Comparison of ENCODE assay signal across 8 mouse cellular contexts in the genomic region with DNA sequence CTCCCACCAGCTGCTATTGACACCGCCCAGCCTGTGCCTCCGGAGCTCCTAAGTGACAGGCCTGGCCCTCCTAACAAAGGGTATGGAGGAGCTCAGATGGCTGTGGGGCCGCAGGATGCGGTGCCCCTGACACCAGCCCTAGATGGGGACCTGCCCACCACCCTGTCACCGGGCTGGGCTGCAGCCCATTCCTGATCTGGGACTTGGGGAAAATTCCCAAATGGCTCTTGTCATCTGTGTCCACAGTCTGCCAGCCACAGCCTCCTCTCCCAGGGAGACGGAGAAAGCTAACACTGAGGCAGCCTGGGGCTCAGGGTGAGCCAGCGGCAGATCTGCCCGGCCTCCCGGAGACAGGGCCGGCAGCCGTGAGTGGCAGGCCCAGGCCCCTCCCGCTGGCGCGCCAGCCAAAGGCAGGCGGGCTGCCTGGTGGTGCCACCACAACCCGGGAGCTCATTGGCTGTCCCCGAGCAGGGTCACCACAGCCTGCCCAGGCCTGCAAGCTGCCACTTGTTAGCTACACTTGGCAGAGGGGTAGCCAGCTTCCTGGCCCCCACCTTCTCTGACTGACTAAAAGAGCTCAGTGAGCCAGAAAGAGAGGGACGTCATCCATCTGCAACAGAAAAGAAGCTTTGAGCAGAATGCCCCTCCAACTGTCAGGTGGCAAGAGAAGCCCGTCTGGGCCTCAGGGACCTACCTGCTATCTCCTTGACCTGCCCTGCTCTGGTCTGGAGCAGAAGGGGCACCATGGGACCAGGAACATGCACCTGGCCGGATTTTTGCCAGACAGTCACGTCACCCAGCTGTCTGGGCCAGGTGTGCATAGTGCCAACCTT. TPM values are rescaled to one million over a fixed set of nuclear protein-coding genes. Genes with fewer than 3 reads are reported as not detected.
A peak's percentile ranks its signal among the peaks of the same experiment; 100 is the strongest.
DNase-seq lines count a peak whose midpoint lies in the region; ATAC-seq and TF ChIP-seq lines count a peak whose summit lies in the region.

No protein-coding gene starts in this region.

- peak; percentile 88 for ATAC-seq in embryonic facial prominence, embryonic 13.5 days (ENCODE audit: insufficient number of reproducible peaks, insufficient read depth, low FRiP score, low TSS enrichment, low read depth)
- peak; percentile 86 for ATAC-seq in limb, embryonic 14.5 days (ENCODE audit: low FRiP score, low read depth)
- peak; percentile 93 for ATAC-seq in midbrain, embryonic 16.5 days

- H3K4me3 ChIP-seq in embryonic facial prominence, embryonic 13.5 days, result peak overlapping the region; percentile 11
- no peak overlapping the region for H3K4me3 ChIP-seq in limb, embryonic 14.5 days (replicated peaks; ENCODE audit: low read length)
- H3K4me3 ChIP-seq in midbrain, embryonic 16.5 days (ENCODE audit: low read depth, low read length), result no peak overlapping the region

- no peaks in the 10 kb centered on the region for H3K27me3 ChIP-seq in embryonic facial prominence, embryonic 13.5 days
- H3K27me3 ChIP-seq in limb, embryonic 14.5 days (ENCODE audit: control insufficient read depth, insufficient read depth, low read length), result no peaks in the 10 kb centered on the region
- no peaks in the 10 kb centered on the region for H3K27me3 ChIP-seq in midbrain, embryonic 16.5 days (ENCODE audit: control insufficient read depth, insufficient read depth, low read depth, low read length)

- H3K9me3 ChIP-seq in embryonic facial prominence, embryonic 13.5 days, result no peaks in the 10 kb centered on the region
- no peaks in the 10 kb centered on the region for H3K9me3 ChIP-seq in limb, embryonic 14.5 days (ENCODE audit: control insufficient read depth, low read length)
- no peaks in the 10 kb centered on the region for H3K9me3 ChIP-seq in midbrain, embryonic 16.5 days (replicated peaks; ENCODE audit: control insufficient read depth, low read length, poor library complexity, severe bottlenecking)

- 5% methylated on average over 21 of the region's 21 CpGs for WGBS in embryonic facial prominence, embryonic 13.5 days
- 5% methylated on average over 21 of the region's 21 CpGs for WGBS in limb, embryonic 14.5 days
- 5% methylated on average over 21 of the region's 21 CpGs for WGBS in midbrain, embryonic 16.5 days

- peaks cover 79% of the 10 kb centered on the region for H3K4me1 ChIP-seq in embryonic facial prominence, embryonic 13.5 days
- H3K4me1 ChIP-seq in limb, embryonic 14.5 days (ENCODE audit: control insufficient read depth, insufficient read depth, low read length), result peaks cover 53% of the 10 kb centered on the region
- H3K4me1 ChIP-seq in midbrain, embryonic 16.5 days (ENCODE audit: control insufficient read depth, insufficient read depth, low read length), result peaks cover 59% of the 10 kb centered on the region

- peak overlapping the region; percentile 99 for H3K27ac ChIP-seq in embryonic facial prominence, embryonic 13.5 days
- H3K27ac ChIP-seq in limb, embryonic 14.5 days (replicated peaks; ENCODE audit: low read depth, low read length), result peak overlapping the region; percentile 81
- H3K27ac ChIP-seq in midbrain, embryonic 16.5 days (ENCODE audit: low read length), result peak overlapping the region; percentile 97

- peak overlapping the region; percentile 64 for H3K9ac ChIP-seq in embryonic facial prominence, embryonic 13.5 days
- H3K9ac ChIP-seq in limb, embryonic 14.5 days (ENCODE audit: low read depth, low read length, severe bottlenecking), result peak overlapping the region; percentile 46
- H3K9ac ChIP-seq in midbrain, embryonic 16.5 days (ENCODE audit: low read depth, low read length), result peak overlapping the region; percentile 66

- DNase-seq in 3134 (ENCODE audit: extremely low read depth, insufficient read length, low spot score), result peak; percentile 98
- peak; percentile 94 for DNase-seq in adrenal gland, postnatal 25 days
- DNase-seq in heart, adult 8-10 months (ENCODE audit: low spot score), result peak; percentile 61
- peak; percentile 92 for DNase-seq in kidney, adult 9 months
- peak; percentile 84 for DNase-seq in limb, embryonic 14.5 days (ENCODE audit: low spot score)
- peak; percentile 90 to 94 for DNase-seq in spleen, postnatal 4 days (ENCODE audit: low spot score in 2 of 2)

- H3K4me2 ChIP-seq in embryonic facial prominence, embryonic 13.5 days, result peak overlapping the region; percentile 49
- peak overlapping the region; percentile 30 for H3K4me2 ChIP-seq in limb, embryonic 14.5 days (replicated peaks; ENCODE audit: low read depth, low read length, severe bottlenecking)
- peak overlapping the region; percentile 37 for H3K4me2 ChIP-seq in midbrain, embryonic 16.5 days (ENCODE audit: low read length)

- peaks cover 38% of the 10 kb centered on the region for H3K36me3 ChIP-seq in embryonic facial prominence, embryonic 13.5 days
- H3K36me3 ChIP-seq in limb, embryonic 14.5 days (ENCODE audit: control insufficient read depth, insufficient read depth, low read length), result peaks cover 34% of the 10 kb centered on the region
- H3K36me3 ChIP-seq in midbrain, embryonic 16.5 days (ENCODE audit: control insufficient read depth, insufficient read depth, low read length), result peaks cover 7% of the 10 kb centered on the region; the same call in 1 of the 2 replicates

- no peak for TF ChIP-seq POLR2A in limb, embryonic 14.5 days (IDR thresholded peaks at IDR 0.05; ENCODE audit: borderline replicate concordance, extremely low read depth, insufficient read depth, insufficient read length)

RNA-seq across cellular contexts. Expression of gene Dnajb12, which starts 20.2 kb away (rescaled TPM):
- total RNA-seq in adrenal gland, postnatal 25 days (2021), result 65.1 and 69.2 TPM in 2 replicates
- polyA plus RNA-seq in embryonic facial prominence, embryonic 13.5 days (2015; fragmentation: Nextera tagmentation; extraction: Ambion mirVana), result 20.5 and 20.7 TPM in 2 replicates
- 10 to 100 TPM; 38.1 to 44.8 (median 44.4) TPM for total RNA-seq in heart, adult 8-10 months (2022)
- 34.1 and 37.1 TPM in 2 replicates for polyA plus RNA-seq in limb, embryonic 14.5 days (2012; rRNA removed)
- polyA plus RNA-seq in limb, embryonic 14.5 days (2014; fragmentation: Nextera tagmentation; extraction: Ambion mirVana), result 26.0 and 26.3 TPM in 2 replicates
- polyA plus RNA-seq in midbrain, embryonic 16.5 days (2015; fragmentation: Nextera tagmentation; extraction: Ambion mirVana), result 18.5 and 19.1 TPM in 2 replicates

RNA-seq across cellular contexts. Expression of gene Ddit4, which starts 52.1 kb away (rescaled TPM):
- total RNA-seq in adrenal gland, postnatal 25 days (2021), result 35.7 and 57.7 TPM in 2 replicates
- 86.5 and 93.1 TPM in 2 replicates for polyA plus RNA-seq in embryonic facial prominence, embryonic 13.5 days (2015; fragmentation: Nextera tagmentation; extraction: Ambion mirVana)
- total RNA-seq in heart, adult 8-10 months (2022), result 10 to 100 TPM; 22.1 to 74.4 (median 55.6) TPM
- 117 and 138 TPM in 2 replicates for polyA plus RNA-seq in limb, embryonic 14.5 days (2012; rRNA removed)
- 8.5 and 8.6 TPM in 2 replicates for polyA plus RNA-seq in limb, embryonic 14.5 days (2014; fragmentation: Nextera tagmentation; extraction: Ambion mirVana)
- 52.7 and 66.3 TPM in 2 replicates for polyA plus RNA-seq in midbrain, embryonic 16.5 days (2015; fragmentation: Nextera tagmentation; extraction: Ambion mirVana)
